Mouse (Mus musculus) testis, adult 2 months (tissue): ENCODE measurements around the gene Slc35e2.

ENCODE experiments used
- CTCF ChIP-seq: fragments of 200-500 bp; IDR thresholded peaks from 2 replicates; pipeline ENCODE4 v1.5.1; 2012; ENCODE audit warnings: low read depth, mild to moderate bottlenecking, inconsistent platforms, low read length, moderate library complexity; ENCODE audit not compliant: control insufficient read depth, insufficient read depth, insufficient replicate concordance
- POLR2A ChIP-seq: fragments of 200-500 bp; IDR thresholded peaks from 2 replicates; pipeline ENCODE4 v1.6.1; 2012; ENCODE audit warnings: low read depth, mild to moderate bottlenecking, inconsistent platforms, low read length, moderate library complexity; ENCODE audit not compliant: control insufficient read depth

DNA sequence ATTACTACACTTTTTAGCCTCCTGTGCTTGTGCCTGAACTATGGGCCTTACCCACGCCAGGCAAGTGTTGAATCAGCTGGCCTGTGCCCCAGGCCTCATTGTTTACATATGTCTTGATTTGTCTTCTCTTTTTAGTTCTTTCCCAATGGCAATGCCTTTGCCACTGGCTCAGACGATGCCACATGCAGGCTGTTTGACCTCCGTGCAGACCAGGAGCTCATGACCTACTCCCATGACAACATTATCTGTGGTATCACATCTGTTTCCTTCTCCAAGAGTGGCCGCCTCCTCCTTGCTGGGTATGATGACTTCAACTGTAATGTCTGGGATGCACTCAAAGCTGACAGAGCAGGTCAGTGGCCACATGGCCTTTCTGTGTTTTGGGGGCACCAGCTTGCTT lies 46.3 kb upstream of the Slc35e2 start:
- TF ChIP-seq CTCF (no peak), POLR2A (no peak)
